In the genomic region with DNA sequence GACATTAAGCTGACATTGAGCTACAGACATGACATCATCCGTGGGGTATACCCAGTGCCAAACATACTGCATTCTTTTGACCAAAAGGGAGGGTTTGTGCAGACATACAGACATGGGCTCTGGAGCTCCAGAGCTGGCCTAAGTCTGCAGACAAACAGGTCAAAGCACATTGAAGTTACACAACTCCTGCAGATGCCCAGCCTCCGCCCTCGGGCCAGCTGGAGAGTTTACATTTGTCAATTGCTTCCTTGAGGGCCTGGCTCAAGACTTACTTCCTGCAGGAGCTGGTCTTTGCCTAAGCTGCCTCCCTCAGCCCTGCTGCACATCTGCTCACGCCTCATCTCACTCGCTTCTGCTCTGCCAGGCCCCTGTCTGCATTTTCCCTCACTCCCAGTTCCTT, we compare ENCODE assay signal across 9 mouse cellular contexts.
A peak's percentile ranks its signal among the peaks of the same experiment; 100 is the strongest.
DNase-seq lines count a peak whose midpoint lies in the region; ATAC-seq lines count a peak whose summit lies in the region.
"Had no signal": no experiment of that assay in that cellular context is flagged by ENCODE, and none has a peak within 500 bp of the region (broad histone marks: within the 10 kb centered on the region; RNA-seq: fewer than 3 reads in every experiment).

No protein-coding gene starts in this region.

- peaks cover 10% of the 10 kb centered on the region; the same call in 1 of the 2 replicates for H3K4me1 ChIP-seq in midbrain, embryonic 11.5 days (ENCODE audit: control insufficient read depth, insufficient read depth, low read length)

- no peaks in the 10 kb centered on the region for H3K27me3 ChIP-seq in midbrain, embryonic 11.5 days (ENCODE audit: control insufficient read depth, insufficient read depth, low read length)

- intact Hi-C loops in gastrocnemius, postnatal 14 days (cut with DNase I; ENCODE audit: low total_unique reads), result no loop called here

- DNase-seq in frontal cortex, postnatal 36 days (ENCODE audit: low spot score in 2 of 2), result peak; percentile 31 to 56
- no peak for DNase-seq in frontal cortex, postnatal 25 days (ENCODE audit: low spot score in 2 of 2)
- DNase-seq in NIH3T3 (ENCODE audit: low read depth), result peak; percentile 87
- peak; percentile 65 for DNase-seq in gastrocnemius, postnatal 14 days
- peak; percentile 57 to 71 for DNase-seq in kidney, adult 8-10 months
- no peak for DNase-seq in midbrain, embryonic 11.5 days (ENCODE audit: low spot score, missing footprints)

- no peaks in the 10 kb centered on the region for H3K9me3 ChIP-seq in midbrain, embryonic 11.5 days (ENCODE audit: control insufficient read depth, low read length)
- H3K9me3 ChIP-seq: G1E had no signal

- no peak overlapping the region for H3K27ac ChIP-seq in midbrain, embryonic 11.5 days (ENCODE audit: low read depth, low read length)

- no peak overlapping the region for H3K4me3 ChIP-seq in midbrain, embryonic 11.5 days (ENCODE audit: low read depth, low read length)

- no peaks in the 10 kb centered on the region for H3K36me3 ChIP-seq in midbrain, embryonic 11.5 days (ENCODE audit: control insufficient read depth, insufficient read depth, low read length)
- H3K36me3 ChIP-seq: G1E had no signal

- 64% methylated on average over 5 of the region's 5 CpGs for WGBS in midbrain, embryonic 11.5 days

- H3K9ac ChIP-seq in midbrain, embryonic 11.5 days (ENCODE audit: low read length), result no peak overlapping the region

- peak; percentile 83 for ATAC-seq in megakaryocyte, adult 5-6 weeks (ENCODE audit: poor library complexity, severe bottlenecking)
- ATAC-seq in midbrain, embryonic 11.5 days (ENCODE audit: low FRiP score), result no peak
- no peak for ATAC-seq in cerebellum, adult (ENCODE audit: insufficient number of reproducible peaks, low FRiP score, low TSS enrichment)

- H3K4me2 ChIP-seq in midbrain, embryonic 11.5 days, result no peak overlapping the region

Comparison
In these comparisons a context has a peak if more than half of its experiments do, and no peak if none do; other contexts are left out.
1. DNase-seq: peak in frontal cortex, postnatal 36 days (2 of 2), NIH3T3 (single experiment), gastrocnemius, postnatal 14 days (single experiment) and kidney, adult 8-10 months (2 of 2); none in frontal cortex, postnatal 25 days (0 of 2) and midbrain, embryonic 11.5 days (single experiment).